Mouse (Mus musculus): ENCODE data around the gene Srprb. TPM values are rescaled to one million over a fixed set of nuclear protein-coding genes. Genes with fewer than 3 reads are reported as not detected.
"Not testable (repeated sequence)": the region's sequence is repeated elsewhere in the genome, so short reads cannot be mapped to it uniquely, and the experiment has no call there.

Srprb gene
- polyA plus RNA-seq, 1 experiment from 2014 or later, result 59.4 TPM

- H3K27me3 ChIP-seq (ENCODE audit: control insufficient read depth, insufficient read depth, low read length), result no peaks in the 10 kb centered on the region
- no peak overlapping the region for H3K4me2 ChIP-seq (ENCODE audit: low read depth, low read length, severe bottlenecking)
- H3K4me3 ChIP-seq (ENCODE audit: low read depth, low read length), result no peak overlapping the region
- H3K4me1 ChIP-seq (replicated peaks; ENCODE audit: control insufficient read depth, insufficient read depth, low read length), result no peaks in the 10 kb centered on the region
- H3K27ac ChIP-seq (ENCODE audit: low read depth, low read length), result no peak overlapping the region
- no peak overlapping the region for H3K9ac ChIP-seq (ENCODE audit: low read length)
- H3K36me3 ChIP-seq (ENCODE audit: control insufficient read depth, insufficient read depth, low read length), result no peaks in the 10 kb centered on the region; the same call in 1 of the 2 replicates
- DNase-seq (ENCODE audit: low spot score) (no peak), ATAC-seq (replicated peaks; ENCODE audit: low FRiP score) (no peak)
- H3K9me3 ChIP-seq (ENCODE audit: control insufficient read depth, low read length), result no peaks in the 10 kb centered on the region
- 74% methylated on average over 6 of the region's 6 CpGs for WGBS
Measured at GRCm38 (mm10) chr9:103168046-103168445, 33.9 kb downstream of the Srprb start.

DNA sequence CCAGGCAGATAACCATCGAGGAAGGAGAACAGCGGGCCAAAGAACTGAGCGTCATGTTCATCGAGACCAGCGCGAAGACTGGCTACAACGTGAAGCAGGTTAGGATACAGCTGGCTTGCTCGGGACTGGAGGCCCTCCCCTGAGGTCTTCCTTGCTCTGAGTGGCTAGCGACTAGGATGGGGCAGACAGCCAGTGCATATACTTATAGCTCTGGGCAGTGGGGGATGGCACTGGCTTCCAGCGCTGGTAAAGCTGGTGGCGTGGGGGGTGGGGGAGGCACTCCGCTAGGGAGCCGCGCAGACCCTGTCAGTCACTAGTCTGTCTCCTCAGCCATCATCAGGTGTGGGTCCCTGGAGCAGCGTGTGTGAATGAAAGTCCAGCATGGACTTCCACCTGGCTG, 38.1 kb downstream of the Srprb start:
- no peak overlapping the region for H3K4me3 ChIP-seq (ENCODE audit: low read depth, low read length)
- 78% methylated on average over 15 of the region's 15 CpGs for WGBS
- ATAC-seq (replicated peaks; ENCODE audit: low FRiP score), result no peak
- no peaks in the 10 kb centered on the region for H3K9me3 ChIP-seq (ENCODE audit: control insufficient read depth, low read length)
- no peaks in the 10 kb centered on the region for H3K4me1 ChIP-seq (replicated peaks; ENCODE audit: control insufficient read depth, insufficient read depth, low read length)
- no peak overlapping the region for H3K4me2 ChIP-seq (ENCODE audit: low read depth, low read length, severe bottlenecking)
- H3K27me3 ChIP-seq (ENCODE audit: control insufficient read depth, insufficient read depth, low read length), result no peaks in the 10 kb centered on the region
- no peak overlapping the region for H3K9ac ChIP-seq (ENCODE audit: low read length)
- no peak for DNase-seq (ENCODE audit: low spot score)
- H3K27ac ChIP-seq (ENCODE audit: low read depth, low read length), result no peak overlapping the region
- no peaks in the 10 kb centered on the region for H3K36me3 ChIP-seq (ENCODE audit: control insufficient read depth, insufficient read depth, low read length)

DNA sequence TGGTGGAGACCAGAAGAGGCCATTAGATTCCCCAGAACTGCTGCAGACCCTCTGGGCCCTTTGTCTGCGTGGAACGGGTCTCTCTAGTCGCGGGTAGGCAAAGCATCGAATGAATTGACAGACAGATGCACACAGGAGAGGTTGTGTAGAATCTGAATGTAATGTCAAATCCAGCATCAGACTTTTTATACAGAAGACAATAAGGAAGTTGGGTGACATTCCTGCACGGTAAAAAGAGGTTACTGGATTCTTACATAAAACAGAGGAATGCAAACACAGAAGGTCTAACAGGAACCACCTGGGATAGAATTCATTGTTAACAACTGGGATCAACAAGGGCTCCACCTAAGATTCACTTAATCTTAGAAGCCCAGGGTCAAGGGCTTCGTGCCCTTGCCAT, 46.8 kb downstream of the Srprb start:
- not testable (repeated sequence) for H3K36me3 ChIP-seq (ENCODE audit: control insufficient read depth, insufficient read depth, low read length); H3K9ac ChIP-seq (ENCODE audit: low read length); ATAC-seq (replicated peaks; ENCODE audit: low FRiP score); H3K27ac ChIP-seq (ENCODE audit: low read depth, low read length); H3K27me3 ChIP-seq (ENCODE audit: control insufficient read depth, insufficient read depth, low read length); DNase-seq (ENCODE audit: low spot score); H3K4me3 ChIP-seq (ENCODE audit: low read depth, low read length); H3K4me1 ChIP-seq (replicated peaks; ENCODE audit: control insufficient read depth, insufficient read depth, low read length); H3K9me3 ChIP-seq (ENCODE audit: control insufficient read depth, low read length); H3K4me2 ChIP-seq (ENCODE audit: low read depth, low read length, severe bottlenecking)
- WGBS, result 89% methylated on average over 7 of the region's 7 CpGs

- Histone ChIP-seq H3K4me1 (replicated peaks; ENCODE audit: control insufficient read depth, insufficient read depth, low read length) (no peaks in the 10 kb centered on the region), H3K9me3 (ENCODE audit: control insufficient read depth, low read length) (no peaks in the 10 kb centered on the region), H3K9ac (ENCODE audit: low read length) (no peak overlapping the region), H3K27me3 (ENCODE audit: control insufficient read depth, insufficient read depth, low read length) (no peaks in the 10 kb centered on the region), H3K4me3 (ENCODE audit: low read depth, low read length) (no peak overlapping the region), H3K27ac (ENCODE audit: low read depth, low read length) (no peak overlapping the region), H3K36me3 (ENCODE audit: control insufficient read depth, insufficient read depth, low read length) (no peaks in the 10 kb centered on the region; the same call in 1 of the 2 replicates), H3K4me2 (ENCODE audit: low read depth, low read length, severe bottlenecking) (no peak overlapping the region)
- WGBS, result 85% methylated on average over 2 of the region's 2 CpGs
- no peak for DNase-seq (ENCODE audit: low spot score)
- ATAC-seq (replicated peaks; ENCODE audit: low FRiP score), result no peak
Measured at GRCm38 (mm10) chr9:103154568-103154967, 47.4 kb downstream of the Srprb start.

DNA sequence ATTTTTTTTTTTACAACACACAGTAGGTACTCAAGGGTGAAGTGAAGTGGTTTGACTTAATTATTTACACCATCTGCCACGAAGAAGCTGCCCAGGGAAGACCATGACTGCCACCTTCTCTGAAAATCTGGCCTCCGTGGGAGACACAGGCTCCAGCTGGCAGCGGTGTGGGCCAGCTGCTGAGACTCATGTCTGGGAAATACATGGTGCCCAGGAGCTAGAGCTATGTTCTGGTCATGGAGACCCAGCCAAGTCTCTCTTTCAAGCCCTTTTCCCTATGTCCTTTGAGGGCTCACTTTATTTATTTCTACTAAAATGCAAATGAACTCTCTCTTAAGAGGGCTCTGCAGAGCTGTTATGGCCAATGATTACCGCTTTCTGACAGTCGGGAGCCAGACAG, 48.7 kb downstream of the Srprb start:
- no peak overlapping the region for H3K4me3 ChIP-seq (ENCODE audit: low read depth, low read length)
- H3K27me3 ChIP-seq (ENCODE audit: control insufficient read depth, insufficient read depth, low read length), result no peaks in the 10 kb centered on the region
- no peak overlapping the region for H3K9ac ChIP-seq (ENCODE audit: low read length)
- 85% methylated on average over 5 of the region's 5 CpGs for WGBS
- H3K4me1 ChIP-seq (replicated peaks; ENCODE audit: control insufficient read depth, insufficient read depth, low read length), result 0 out of 2 replicates have a peak, but pooled peaks cover under 1% of the 10 kb centered on the region
- H3K9me3 ChIP-seq (ENCODE audit: control insufficient read depth, low read length), result no peaks in the 10 kb centered on the region
- H3K36me3 ChIP-seq (ENCODE audit: control insufficient read depth, insufficient read depth, low read length), result no peaks in the 10 kb centered on the region
- DNase-seq (ENCODE audit: low spot score), result no peak
- H3K4me2 ChIP-seq (ENCODE audit: low read depth, low read length, severe bottlenecking), result no peak overlapping the region
- no peak for ATAC-seq (replicated peaks; ENCODE audit: low FRiP score)
- no peak overlapping the region for H3K27ac ChIP-seq (ENCODE audit: low read depth, low read length)

DNA sequence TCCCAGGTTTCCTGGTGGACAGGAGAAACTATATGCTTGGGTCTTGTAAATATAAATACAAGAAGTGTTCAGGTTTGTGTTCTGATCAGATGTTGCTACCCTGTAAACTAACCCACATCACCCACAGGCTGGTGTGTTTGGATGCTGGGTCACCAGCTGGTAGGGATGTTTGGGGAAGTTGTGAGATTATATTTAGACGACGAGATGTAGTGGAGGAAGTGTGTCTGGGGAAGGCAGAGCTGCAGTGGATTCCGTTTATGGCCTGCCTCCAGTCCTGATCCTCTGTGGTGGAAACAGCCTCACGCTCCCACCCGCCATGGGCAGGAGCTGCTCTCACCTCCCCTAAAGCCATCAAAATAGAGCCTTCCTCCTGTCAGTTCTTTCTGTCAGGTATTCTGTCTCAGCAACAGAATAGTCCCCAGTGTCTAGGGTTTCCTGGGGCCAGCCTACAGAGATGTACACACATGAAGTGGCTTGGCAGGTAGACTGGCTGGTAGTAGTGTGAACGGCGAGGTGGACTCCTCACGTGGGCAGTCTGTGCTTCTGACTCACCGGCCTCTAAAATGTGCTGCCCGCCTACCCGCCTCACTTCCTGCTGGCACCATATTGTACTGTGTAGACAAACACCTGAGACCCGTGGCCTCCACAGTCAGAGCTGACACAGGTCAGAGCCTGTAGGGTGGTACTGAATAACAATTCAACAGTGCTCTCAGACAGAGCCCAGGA, 52.7 kb downstream of the Srprb start:
- DNase-seq (ENCODE audit: low spot score) (no peak), ATAC-seq (replicated peaks; ENCODE audit: low FRiP score) (no peak)
- Histone ChIP-seq H3K4me1 (replicated peaks; ENCODE audit: control insufficient read depth, insufficient read depth, low read length) (peaks cover 16% of the 10 kb centered on the region; the same call in 1 of the 2 replicates), H3K4me2 (ENCODE audit: low read depth, low read length, severe bottlenecking) (no peak overlapping the region), H3K27me3 (ENCODE audit: control insufficient read depth, insufficient read depth, low read length) (no peaks in the 10 kb centered on the region), H3K9me3 (ENCODE audit: control insufficient read depth, low read length) (no peaks in the 10 kb centered on the region), H3K4me3 (ENCODE audit: low read depth, low read length) (no peak overlapping the region), H3K27ac (ENCODE audit: low read depth, low read length) (no peak overlapping the region), H3K36me3 (ENCODE audit: control insufficient read depth, insufficient read depth, low read length) (no peaks in the 10 kb centered on the region), H3K9ac (ENCODE audit: low read length) (no peak overlapping the region)
- 94% methylated on average over 12 of the region's 12 CpGs for WGBS

DNA sequence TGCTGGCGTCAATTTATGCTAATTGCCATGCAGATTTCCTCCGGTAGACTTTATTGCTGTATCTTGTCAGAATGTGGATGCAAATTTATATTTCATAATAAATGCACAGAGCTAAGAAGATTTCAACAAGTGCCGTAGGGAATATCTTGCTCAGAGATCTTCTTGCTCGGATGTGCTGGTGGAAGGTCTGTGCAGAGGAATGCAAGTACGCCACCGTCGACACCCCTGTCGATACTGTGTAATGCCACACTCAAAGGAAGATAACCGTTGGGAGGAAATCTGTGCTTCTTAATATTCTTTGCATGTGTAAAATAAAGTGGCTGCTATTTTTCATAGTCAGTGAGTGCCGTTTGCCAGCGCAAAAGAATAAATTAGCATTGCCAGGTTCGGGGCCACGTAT, 54.8 kb downstream of the Srprb start:
- 62% methylated on average over 13 of the region's 13 CpGs for WGBS
- peaks cover 16% of the 10 kb centered on the region; the same call in 1 of the 2 replicates for H3K4me1 ChIP-seq (replicated peaks; ENCODE audit: control insufficient read depth, insufficient read depth, low read length)
- H3K27ac ChIP-seq (ENCODE audit: low read depth, low read length), result peak overlapping the region; percentile 51
- ATAC-seq (replicated peaks; ENCODE audit: low FRiP score) (no peak), DNase-seq (ENCODE audit: low spot score) (no peak)
- no peaks in the 10 kb centered on the region for H3K36me3 ChIP-seq (ENCODE audit: control insufficient read depth, insufficient read depth, low read length)
- no peaks in the 10 kb centered on the region for H3K27me3 ChIP-seq (ENCODE audit: control insufficient read depth, insufficient read depth, low read length)
- no peak overlapping the region; the same call in 1 of the 2 replicates for H3K4me2 ChIP-seq (ENCODE audit: low read depth, low read length, severe bottlenecking)
- H3K4me3 ChIP-seq (ENCODE audit: low read depth, low read length), result no peak overlapping the region
- H3K9me3 ChIP-seq (ENCODE audit: control insufficient read depth, low read length), result no peaks in the 10 kb centered on the region
- no peak overlapping the region for H3K9ac ChIP-seq (ENCODE audit: low read length)

- no peak overlapping the region; the same call in 1 of the 2 replicates for H3K4me2 ChIP-seq (ENCODE audit: low read depth, low read length, severe bottlenecking)
- H3K4me3 ChIP-seq (ENCODE audit: low read depth, low read length), result no peak overlapping the region
- no peaks in the 10 kb centered on the region for H3K9me3 ChIP-seq (ENCODE audit: control insufficient read depth, low read length)
- peaks cover 16% of the 10 kb centered on the region; the same call in 1 of the 2 replicates for H3K4me1 ChIP-seq (replicated peaks; ENCODE audit: control insufficient read depth, insufficient read depth, low read length)
- DNase-seq (ENCODE audit: low spot score), result peak; percentile 64
- H3K27ac ChIP-seq (ENCODE audit: low read depth, low read length), result peak overlapping the region; percentile 51
- 21% methylated on average over 9 of the region's 9 CpGs for WGBS
- H3K36me3 ChIP-seq (ENCODE audit: control insufficient read depth, insufficient read depth, low read length), result no peaks in the 10 kb centered on the region
- H3K9ac ChIP-seq (ENCODE audit: low read length), result no peak overlapping the region
- peak; percentile 91 for ATAC-seq (replicated peaks; ENCODE audit: low FRiP score)
- no peaks in the 10 kb centered on the region for H3K27me3 ChIP-seq (ENCODE audit: control insufficient read depth, insufficient read depth, low read length)
Measured at GRCm38 (mm10) chr9:103146703-103147102, 55.2 kb downstream of the Srprb start.

- Histone ChIP-seq H3K4me2 (ENCODE audit: low read depth, low read length, severe bottlenecking) (no peak overlapping the region), H3K4me1 (replicated peaks; ENCODE audit: control insufficient read depth, insufficient read depth, low read length) (peaks cover 16% of the 10 kb centered on the region; the same call in 1 of the 2 replicates), H3K27me3 (ENCODE audit: control insufficient read depth, insufficient read depth, low read length) (no peaks in the 10 kb centered on the region), H3K36me3 (ENCODE audit: control insufficient read depth, insufficient read depth, low read length) (no peaks in the 10 kb centered on the region), H3K9ac (ENCODE audit: low read length) (no peak overlapping the region; the same call in 1 of the 2 replicates), H3K4me3 (ENCODE audit: low read depth, low read length) (no peak overlapping the region), H3K9me3 (ENCODE audit: control insufficient read depth, low read length) (no peaks in the 10 kb centered on the region), H3K27ac (ENCODE audit: low read depth, low read length) (peak overlapping the region; percentile 51)
- WGBS, result 76% methylated on average over 10 of the region's 10 CpGs
- peak; percentile 53 for ATAC-seq (replicated peaks; ENCODE audit: low FRiP score)
- no peak for DNase-seq (ENCODE audit: low spot score)
Measured at GRCm38 (mm10) chr9:103146257-103146656, 55.7 kb downstream of the Srprb start.

Data from forebrain, embryonic 11.5 days (tissue).